Mouse (Mus musculus) cerebellum, adult 2 months (tissue): ENCODE measurements at regions not wholly inside any gene's neighbourhood (a gene's known extent, or its start where the extent isn't known, plus 50 kb on each side); places are given as distances from the start of the nearest gene placed in this dataset.

ENCODE experiments used
- DNase-seq, 2 experiments: peaks; one replicate each; pipeline ENCODE4 v3.0.0; 2021
- H3K27ac ChIP-seq: fragments of 200-500 bp; 2 replicates; pipeline ENCODE4 v1.5.1; 2012; ENCODE audit warnings: low read length, control low read depth, inconsistent platforms; ENCODE audit not compliant: insufficient read depth
- H3K27me3 ChIP-seq: fragments of 200-500 bp; 2 replicates; pipeline ENCODE4 v1.6.1; 2012; ENCODE audit warnings: inconsistent platforms, mild to moderate bottlenecking, low read length, moderate library complexity; ENCODE audit not compliant: control insufficient read depth, insufficient read depth
- H3K4me1 ChIP-seq: fragments of 200-500 bp; 2 replicates; pipeline ENCODE4 v1.6.1; 2011; ENCODE audit warnings: low read length; ENCODE audit not compliant: control insufficient read depth, insufficient read depth
- H3K4me3 ChIP-seq: fragments of 200-500 bp; replicated peaks from 2 replicates; pipeline ENCODE3; 2011; ENCODE audit warnings: mild to moderate bottlenecking, low read depth, low read length, control low read depth; ENCODE audit not compliant: insufficient read depth
- CTCF ChIP-seq: fragments of 200-500 bp; IDR thresholded peaks from 2 replicates; pipeline ENCODE4 v1.5.1; 2011; ENCODE audit warnings: low read depth, mild to moderate bottlenecking, control low read depth, low read length, moderate library complexity, borderline replicate concordance; ENCODE audit not compliant: insufficient read depth
- POLR2A ChIP-seq: fragments of 200-500 bp; IDR thresholded peaks from 2 replicates; pipeline ENCODE4 v1.6.1; 2011; ENCODE audit warnings: low read length, control low read depth, borderline replicate concordance; ENCODE audit not compliant: insufficient read depth
- WGBS: fragments of 180-500 bp; shearing (Covaris S2); methylation state at CpG from one replicate; pipeline ENCODE4 v1.1.7; 2018; 5-methylcytosine and 5-hydroxymethylcytosine counted together

GRCm38 (mm10) chr3:80293485-80293884 lies 409.2 kb downstream of the Fam198b start:
- WGBS, result 74% methylated on average over 4 of the region's 4 CpGs
- no peak for DNase-seq
- Histone ChIP-seq H3K4me3 (no peak overlapping the region), H3K4me1 (no peaks in the 10 kb centered on the region), H3K27ac (no peak overlapping the region), H3K27me3 (no peaks in the 10 kb centered on the region)
- TF ChIP-seq POLR2A (no peak), CTCF (no peak)

GRCm38 (mm10) chr3:80307632-80308031 lies 423.3 kb downstream of the Fam198b start:
- Histone ChIP-seq H3K4me1 (no peaks in the 10 kb centered on the region), H3K27ac (no peak overlapping the region), H3K27me3 (no peaks in the 10 kb centered on the region), H3K4me3 (no peak overlapping the region)
- DNase-seq, result no peak
- WGBS, result 85% methylated on average over 4 of the region's 4 CpGs
- no peak for TF ChIP-seq CTCF
- no peak for TF ChIP-seq POLR2A

- H3K27me3 ChIP-seq, result no peaks in the 10 kb centered on the region
- no peaks in the 10 kb centered on the region for H3K4me1 ChIP-seq
- H3K4me3 ChIP-seq, result no peak overlapping the region
- no peak overlapping the region for H3K27ac ChIP-seq
- 44% methylated on average over 4 of the region's 4 CpGs for WGBS
- no peak for TF ChIP-seq CTCF
- no peak for TF ChIP-seq POLR2A
- DNase-seq, result no peak
These were observed 425.6 kb downstream of the Fam198b start for GRCm38 (mm10) chr3:80309931-80310330.

GRCm38 (mm10) chr3:80311689-80312088 lies 427.4 kb downstream of the Fam198b start:
- no peak overlapping the region for H3K4me3 ChIP-seq
- H3K27ac ChIP-seq, result no peak overlapping the region
- H3K4me1 ChIP-seq, result no peaks in the 10 kb centered on the region
- TF ChIP-seq POLR2A, result no peak
- no peak for TF ChIP-seq CTCF
- H3K27me3 ChIP-seq, result no peaks in the 10 kb centered on the region
- DNase-seq, result no peak
- 97% methylated on average over 2 of the region's 2 CpGs for WGBS

GRCm38 (mm10) chr3:80322291-80322690 lies 438.0 kb downstream of the Fam198b start:
- no peaks in the 10 kb centered on the region for H3K4me1 ChIP-seq
- TF ChIP-seq POLR2A (no peak), CTCF (no peak)
- 17% methylated on average over 3 of the region's 3 CpGs for WGBS
- no peak for DNase-seq
- no peaks in the 10 kb centered on the region for H3K27me3 ChIP-seq
- no peak overlapping the region for H3K27ac ChIP-seq
- no peak overlapping the region for H3K4me3 ChIP-seq

GRCm38 (mm10) chr3:80324726-80325125 lies 440.4 kb downstream of the Fam198b start:
- 94% methylated on average over 2 of the region's 2 CpGs for WGBS
- no peak overlapping the region for H3K27ac ChIP-seq
- DNase-seq, result no peak
- no peaks in the 10 kb centered on the region for H3K27me3 ChIP-seq
- no peaks in the 10 kb centered on the region for H3K4me1 ChIP-seq
- no peak for TF ChIP-seq CTCF
- H3K4me3 ChIP-seq, result no peak overlapping the region

GRCm38 (mm10) chr3:80331776-80332175 lies 447.4 kb downstream of the Fam198b start:
- H3K4me1 ChIP-seq, result no peaks in the 10 kb centered on the region
- H3K27ac ChIP-seq, result no peak overlapping the region
- TF ChIP-seq CTCF, result no peak
- no peak for TF ChIP-seq POLR2A
- no peak for DNase-seq
- WGBS, result 41% methylated on average over 3 of the region's 3 CpGs
- H3K27me3 ChIP-seq, result no peaks in the 10 kb centered on the region
- no peak overlapping the region for H3K4me3 ChIP-seq

GRCm38 (mm10) chr3:80334446-80334893 lies 450.1 kb downstream of the Fam198b start:
- Histone ChIP-seq H3K27ac (no peak overlapping the region), H3K27me3 (no peaks in the 10 kb centered on the region), H3K4me1 (no peaks in the 10 kb centered on the region), H3K4me3 (no peak overlapping the region)
- no peak for DNase-seq
- WGBS, result 37% methylated on average over 4 of the region's 4 CpGs
- TF ChIP-seq CTCF (no peak), POLR2A (no peak)
